Mouse (Mus musculus): ENCODE data around the gene Pglyrp2.

- TF ChIP-seq POLR2A (IDR thresholded peaks at IDR 0.05; ENCODE audit: borderline replicate concordance, extremely low read depth, low read depth, low read length) (no peak), CTCF (IDR thresholded peaks at IDR 0.05; ENCODE audit: insufficient read depth, low read length) (no peak)
These were observed 20.6 kb downstream of the Pglyrp2 start, which contains the start of gene Rasal3 for GRCm38 (mm10) chr17:32403417-32403816.
